Mouse (Mus musculus): ENCODE results near the gene Ddx58.

DNA sequence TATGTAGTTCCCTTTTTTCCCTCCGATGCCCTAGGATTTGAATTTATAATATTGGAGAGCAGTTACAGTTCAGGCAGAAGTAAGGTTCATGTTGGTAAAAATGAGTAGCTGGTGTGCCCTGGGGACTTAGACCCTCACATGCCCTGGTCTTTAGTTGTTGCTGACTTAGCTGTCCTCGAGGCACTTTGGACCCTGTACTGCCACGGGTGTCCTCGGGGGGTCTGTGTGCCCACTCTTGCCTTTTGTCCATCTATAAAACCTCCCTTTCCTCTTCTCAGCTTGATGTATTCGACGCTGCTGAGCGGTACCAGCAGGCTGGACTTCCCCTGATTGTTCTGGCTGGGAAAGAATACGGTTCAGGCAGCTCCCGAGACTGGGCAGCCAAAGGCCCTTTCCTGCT, 46.2 kb downstream of the Ddx58 start:
- no peak for TF ChIP-seq POLR2A (IDR thresholded peaks at IDR 0.05; ENCODE audit: low read depth, low read length)
- no peak for TF ChIP-seq CTCF (IDR thresholded peaks at IDR 0.05; ENCODE audit: borderline replicate concordance, insufficient read depth, low read length)
